Mouse (Mus musculus) CH12.LX (cell line): ENCODE results near the gene Pde4dip. TPM values are rescaled to one million over a fixed set of nuclear protein-coding genes. Genes with fewer than 3 reads are reported as not detected.

ENCODE experiments used
- DNase-seq: peaks from one replicate; pipeline ENCODE4 v3.0.0-alpha.2; 2013; ENCODE audit errors: extremely low read depth
- H3K27ac ChIP-seq: 2 replicates; pipeline ENCODE4 v1.5.1; 2012; ENCODE audit warnings: low read depth, mild to moderate bottlenecking, control low read depth, moderate library complexity; ENCODE audit not compliant: insufficient read depth
- H3K27me3 ChIP-seq: replicated peaks from 2 replicates; pipeline ENCODE3; 2012; ENCODE audit warnings: inconsistent platforms
- H3K36me3 ChIP-seq, 2 experiments: replicated peaks in 1 of 2; 2 replicates each; pipeline versions ENCODE3 to v1.6.1; 2012; ENCODE audit warnings: inconsistent platforms in 1 of 2, low read length in 1 of 2, mild to moderate bottlenecking in 1 of 2, mixed read lengths in 1 of 2, moderate library complexity in 1 of 2; ENCODE audit not compliant: control insufficient read depth in 1 of 2, insufficient read depth in 1 of 2
- H3K4me1 ChIP-seq, 2 experiments: 2 replicates each; pipeline ENCODE4 v1.6.1; 2012; ENCODE audit warnings: inconsistent platforms in 1 of 2, moderate library complexity in 1 of 2; ENCODE audit not compliant: insufficient read depth in 2 of 2, control insufficient read depth in 1 of 2
- H3K4me2 ChIP-seq: 2 replicates; pipeline ENCODE4 v1.6.1; 2012; ENCODE audit warnings: low read depth, mild to moderate bottlenecking, control low read depth; ENCODE audit not compliant: poor library complexity, insufficient read depth, severe bottlenecking
- H3K4me3 ChIP-seq, 3 experiments: fragments of 150-350 bp in 1 of 3; sonication (generic) in 1 of 3; replicated peaks in 1 of 3; 2 replicates each; pipeline versions ENCODE3 to v1.5.1; 2011 to 2012; ENCODE audit warnings: low read depth in 2 of 3, low read length in 2 of 3, mild to moderate bottlenecking in 2 of 3, moderate library complexity in 2 of 3, control low read depth in 1 of 3, improper control_type of control experiment in 1 of 3, inconsistent platforms in 1 of 3, mixed read lengths in 1 of 3; ENCODE audit not compliant: poor library complexity in 1 of 3
- H3K79me2 ChIP-seq: replicated peaks from 2 replicates; pipeline ENCODE4 v1.6.1; 2012; ENCODE audit warnings: mild to moderate bottlenecking, moderate library complexity; ENCODE audit not compliant: control insufficient read depth, poor library complexity, insufficient read depth, severe bottlenecking; ENCODE audit errors: extremely low read depth
- H3K9ac ChIP-seq: 2 replicates; pipeline ENCODE4 v1.6.1; 2012; ENCODE audit warnings: low read depth, mild to moderate bottlenecking, control low read depth, moderate library complexity; ENCODE audit not compliant: insufficient read depth
- H3K9me3 ChIP-seq: replicated peaks from 2 replicates; pipeline ENCODE3; 2012; ENCODE audit warnings: low read length, inconsistent platforms, mixed read lengths
- CHD1 ChIP-seq: IDR thresholded peaks from 2 replicates; pipeline ENCODE4 v1.6.1; 2012; ENCODE audit warnings: low read depth, low read length, improper control_type of control experiment, inconsistent platforms
- CTCF ChIP-seq, 2 experiments: IDR thresholded peaks in 1 of 2; conservative IDR thresholded peaks in 1 of 2; 2 replicates each; pipeline ENCODE4 v1.5.1; 2011 to 2012; ENCODE audit warnings: low read depth in 2 of 2, low read length in 2 of 2, improper control_type of control experiment in 1 of 2, inconsistent platforms in 1 of 2, mild to moderate bottlenecking in 1 of 2, moderate library complexity in 1 of 2
- ELF1 ChIP-seq: IDR thresholded peaks from 2 replicates; pipeline ENCODE4 v1.6.1; 2014; ENCODE audit warnings: low read depth, mild to moderate bottlenecking, inconsistent platforms, low read length, improper control_type of control experiment
- EP300 ChIP-seq: IDR thresholded peaks from 2 replicates; pipeline ENCODE4 v1.6.1; 2011; ENCODE audit warnings: low read length, improper control_type of control experiment
- ETS1 ChIP-seq: conservative IDR thresholded peaks from 2 replicates; pipeline ENCODE4 v1.6.1; 2012; ENCODE audit warnings: low read depth, mild to moderate bottlenecking, inconsistent platforms, low read length, improper control_type of control experiment, moderate library complexity
- HCFC1 ChIP-seq: IDR thresholded peaks from 2 replicates; pipeline ENCODE4 v1.6.1; 2012; ENCODE audit warnings: low read depth, mild to moderate bottlenecking, inconsistent platforms, low read length, improper control_type of control experiment
- JUND ChIP-seq: conservative IDR thresholded peaks from 2 replicates; pipeline ENCODE4 v1.6.1; 2011; ENCODE audit warnings: low read depth, low read length, improper control_type of control experiment
- MAZ ChIP-seq: IDR thresholded peaks from 2 replicates; pipeline ENCODE4 v1.6.1; 2012; ENCODE audit warnings: low read depth, mild to moderate bottlenecking, inconsistent platforms, low read length, improper control_type of control experiment, moderate library complexity
- MEF2A ChIP-seq: IDR thresholded peaks from 2 replicates; pipeline ENCODE4 v1.6.1; 2014; ENCODE audit warnings: low read depth, mild to moderate bottlenecking, inconsistent platforms, low read length, improper control_type of control experiment, borderline replicate concordance
- MXI1 ChIP-seq: IDR thresholded peaks from 2 replicates; pipeline ENCODE4 v1.6.1; 2011; ENCODE audit warnings: mild to moderate bottlenecking, low read depth, low read length, improper control_type of control experiment
- MYC ChIP-seq: IDR thresholded peaks from 2 replicates; pipeline ENCODE4 v1.6.1; 2011; ENCODE audit warnings: low read depth, mild to moderate bottlenecking, improper control_type of control experiment, low read length
- NELFE ChIP-seq: IDR thresholded peaks from 2 replicates; pipeline ENCODE4 v1.6.1; 2011; ENCODE audit warnings: low read depth, low read length, improper control_type of control experiment
- NRF1 ChIP-seq: IDR thresholded peaks from 2 replicates; pipeline ENCODE4 v1.6.1; 2014; ENCODE audit warnings: low read depth, mild to moderate bottlenecking, inconsistent platforms, low read length, improper control_type of control experiment, moderate library complexity
- POLR2AphosphoS2 ChIP-seq: IDR thresholded peaks from 2 replicates; pipeline ENCODE4 v1.6.1; 2011; ENCODE audit warnings: low read depth, low read length, improper control_type of control experiment
- UBTF ChIP-seq: IDR thresholded peaks from 2 replicates; pipeline ENCODE4 v1.6.1; 2012; ENCODE audit warnings: low read depth, mild to moderate bottlenecking, inconsistent platforms, low read length, improper control_type of control experiment, moderate library complexity
- USF1 ChIP-seq: IDR thresholded peaks from 2 replicates; pipeline ENCODE4 v1.6.1; 2014; ENCODE audit warnings: low read depth, mild to moderate bottlenecking, inconsistent platforms, low read length, improper control_type of control experiment
- ZMIZ1 ChIP-seq: IDR thresholded peaks from 2 replicates; pipeline ENCODE4 v1.6.1; 2012; ENCODE audit warnings: low read depth, mild to moderate bottlenecking, inconsistent platforms, low read length, improper control_type of control experiment
- dilution Hi-C: fragments of 300-500 bp; cut with MboI; formaldehyde crosslinking; loops from 2 replicates; pipeline ENCODE4 v1.14.3; 2020; ENCODE audit warnings: low sequenced_read_pairs; ENCODE audit not compliant: extremely low pct_unique_long_range_greater_than_20kb, extremely low pct_ligation_motif_present
- in situ Hi-C: fragments of 300-500 bp; cut with MboI; formaldehyde crosslinking; loops from 3 replicates; pipeline ENCODE4 v1.14.3; 2019; ENCODE audit warnings: low sequenced_read_pairs, low pct_ligation_motif_present, low pct_unique_long_range_greater_than_20kb, mixed read lengths
- polyA plus RNA-seq: library from polyadenylated mRNA; unstranded; fragments of >175 nt; gene quantifications from 2 replicates; pipeline ENCODE4 v1.2.1, GENCODE M21; 2012; ENCODE audit warnings: low read depth; ENCODE audit not compliant: insufficient read length
- total RNA-seq, 2 experiments: library from RNA; depleted of rRNA; stranded (reverse); fragments of 300-350 nt in 1 of 2; fragments of >200 nt in 1 of 2; gene quantifications; 2 replicates each; pipeline ENCODE4 v1.2.3; 2012 to 2014

Pde4dip gene
- total and polyA plus RNA-seq, 3 experiments, result 12.4 to 21.7 (median 15.2) TPM

- dilution Hi-C loops, result no loop called here
- H3K9ac ChIP-seq, result no peak overlapping the region
- H3K27me3 ChIP-seq, result peaks cover 21% of the 10 kb centered on the region
- H3K27ac ChIP-seq, result no peak overlapping the region
- in situ Hi-C loops, result loop anchor here (25.0 kb wide), 1 partner anchor 471 kb away; the partner anchor contains the start of gene Adam30
- no peak overlapping the region for H3K4me2 ChIP-seq
- no peak overlapping the region for H3K4me3 ChIP-seq
- H3K4me1 ChIP-seq, result no peaks in the 10 kb centered on the region
- no peaks in the 10 kb centered on the region for H3K36me3 ChIP-seq
- H3K9me3 ChIP-seq, result no peaks in the 10 kb centered on the region
- DNase-seq, result no peak
- no peak for TF ChIP-seq MAZ
- TF ChIP-seq, all 38 proteins: peak for 0
- no peaks in the 10 kb centered on the region for H3K79me2 ChIP-seq
These were observed 197.0 kb downstream of the Pde4dip start for GRCm38 (mm10) chr3:97691443-97692017.

GRCm38 (mm10) chr3:97690590-97690989 lies 197.9 kb downstream of the Pde4dip start:
- H3K4me1 ChIP-seq, result no peaks in the 10 kb centered on the region
- H3K9me3 ChIP-seq, result no peaks in the 10 kb centered on the region
- no peaks in the 10 kb centered on the region for H3K36me3 ChIP-seq
- no peak for DNase-seq
- peaks cover 22% of the 10 kb centered on the region for H3K27me3 ChIP-seq
- H3K79me2 ChIP-seq, result no peaks in the 10 kb centered on the region
- no peak overlapping the region for H3K4me3 ChIP-seq
- H3K27ac ChIP-seq, result no peak overlapping the region
- H3K9ac ChIP-seq, result no peak overlapping the region
- TF ChIP-seq ZMIZ1 (no peak), NRF1 (no peak), MAZ (no peak), MXI1 (no peak), USF1 (no peak)
- dilution Hi-C loops (no loop called here), in situ Hi-C loops (loop anchor here (25.0 kb wide), 1 partner anchor 472 kb away; the partner anchor contains the start of gene Adam30)
- no peak overlapping the region for H3K4me2 ChIP-seq

GRCm38 (mm10) chr3:97689289-97689688 lies 199.2 kb downstream of the Pde4dip start:
- TF ChIP-seq USF1 (no peak), POLR2AphosphoS2 (no peak), CHD1 (no peak), MYC (no peak), NELFE (no peak), HCFC1 (no peak), MAZ (no peak), ETS1 (no peak), UBTF (no peak), ELF1 (no peak), MEF2A (no peak), JUND (no peak), EP300 (no peak), CTCF (conservative IDR thresholded peaks at IDR 0.05 in 1 of 2, IDR thresholded peaks at IDR 0.05 in 1 of 2; ENCODE audit: low read depth in 2 of 2, low read length in 2 of 2) (no peak)
- TF ChIP-seq, all 38 proteins: peak for 0
- DNase-seq, result no peak
- no peak overlapping the region for H3K4me3 ChIP-seq
- H3K9ac ChIP-seq, result no peak overlapping the region
- no peaks in the 10 kb centered on the region for H3K4me1 ChIP-seq
- H3K4me2 ChIP-seq, result no peak overlapping the region
- H3K79me2 ChIP-seq, result no peaks in the 10 kb centered on the region
- no peaks in the 10 kb centered on the region for H3K36me3 ChIP-seq
- in situ Hi-C loops, result loop anchor here (25.0 kb wide), 1 partner anchor 473 kb away; the partner anchor contains the start of gene Adam30
- dilution Hi-C loops, result no loop called here
- peaks cover 18% of the 10 kb centered on the region for H3K27me3 ChIP-seq
- H3K27ac ChIP-seq, result no peak overlapping the region
- H3K9me3 ChIP-seq, result no peaks in the 10 kb centered on the region
